29 mouse cellular contexts compared by ENCODE assay signal in the genomic region with DNA sequence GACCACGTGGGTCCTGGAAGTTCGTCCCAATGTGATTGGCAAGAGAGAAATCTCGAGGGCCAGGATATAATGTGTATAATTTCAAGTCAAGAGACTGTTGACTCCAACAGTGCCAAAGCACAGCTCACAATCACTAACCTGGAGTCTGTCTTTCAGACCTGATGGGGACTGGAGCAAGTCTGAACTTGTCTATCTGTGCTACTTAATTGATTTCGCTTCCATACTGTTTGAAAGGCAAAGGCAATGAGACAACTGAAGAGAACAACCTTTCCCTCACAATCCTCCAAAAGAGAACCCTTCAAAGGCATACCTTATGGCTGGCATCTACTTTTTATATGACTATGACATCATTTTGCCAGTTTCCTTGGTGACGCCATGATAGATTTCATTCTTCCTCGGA.
"Had no signal": no experiment of that assay in that cellular context is flagged by ENCODE, and none has a peak within 500 bp of the region (broad histone marks: within the 10 kb centered on the region; RNA-seq: fewer than 3 reads in every experiment).

No protein-coding gene starts in this region.

- DNase-seq: left cerebral cortex, postnatal 4 days; liver; liver, embryonic 13.5 days; liver, postnatal 0 days; lung, adult 18-20 months; lung, embryonic 14.5 days; lung, postnatal 10 days; lung, postnatal 14 days; lung, postnatal 36 days; lung, postnatal 4 days had no signal

- H3K4me3 ChIP-seq: left cerebral cortex, adult 2 months; limb, embryonic 10.5 days; limb, embryonic 12.5 days; limb, embryonic 13.5 days; limb, embryonic 15.5 days; liver, embryonic 12.5 days; liver, embryonic 13.5 days; liver, embryonic 15.5 days; lung, embryonic 15.5 days; megakaryocyte, embryonic 14.5 days; midbrain, embryonic 10.5 days; midbrain, embryonic 12.5 days; midbrain, embryonic 13.5 days; midbrain, embryonic 15.5 days; neural tube, embryonic 12.5 days had no signal

- H3K4me1 ChIP-seq: limb, embryonic 10.5 days; limb, embryonic 12.5 days; limb, embryonic 13.5 days; limb, embryonic 15.5 days; liver, embryonic 12.5 days; liver, embryonic 13.5 days; liver, embryonic 15.5 days; lung, embryonic 15.5 days; megakaryocyte, embryonic 14.5 days; midbrain, embryonic 10.5 days; midbrain, embryonic 12.5 days; midbrain, embryonic 13.5 days; midbrain, embryonic 15.5 days; neural tube, embryonic 12.5 days had no signal

- H3K27ac ChIP-seq: left cerebral cortex, adult 2 months; limb, embryonic 10.5 days; limb, embryonic 12.5 days; limb, embryonic 13.5 days; limb, embryonic 15.5 days; liver, embryonic 12.5 days; liver, embryonic 13.5 days; liver, embryonic 14.5 days; liver, embryonic 15.5 days; lung, embryonic 15.5 days; macrophage; midbrain, embryonic 10.5 days; midbrain, embryonic 12.5 days; midbrain, embryonic 13.5 days; midbrain, embryonic 15.5 days; neural tube, embryonic 12.5 days had no signal

- H3K36me3 ChIP-seq: limb, embryonic 10.5 days; limb, embryonic 12.5 days; limb, embryonic 13.5 days; limb, embryonic 15.5 days; liver, embryonic 12.5 days; liver, embryonic 13.5 days; liver, embryonic 15.5 days; lung, embryonic 15.5 days; midbrain, embryonic 10.5 days; midbrain, embryonic 12.5 days; midbrain, embryonic 13.5 days; midbrain, embryonic 15.5 days; neural tube, embryonic 12.5 days had no signal

- H3K4me2 ChIP-seq: limb, embryonic 12.5 days; limb, embryonic 13.5 days; limb, embryonic 15.5 days; liver, embryonic 11.5 days; liver, embryonic 12.5 days; liver, embryonic 13.5 days; liver, embryonic 15.5 days; lung, embryonic 14.5 days; lung, embryonic 15.5 days; midbrain, embryonic 12.5 days; midbrain, embryonic 13.5 days; midbrain, embryonic 15.5 days; neural tube, embryonic 12.5 days had no signal

- H3K9me3 ChIP-seq: limb, embryonic 10.5 days; limb, embryonic 12.5 days; limb, embryonic 15.5 days; liver, embryonic 13.5 days; lung, embryonic 15.5 days; midbrain, embryonic 10.5 days; midbrain, embryonic 13.5 days; neural tube, embryonic 12.5 days had no signal

- H3K9ac ChIP-seq: limb, embryonic 12.5 days; limb, embryonic 13.5 days; limb, embryonic 15.5 days; liver, embryonic 12.5 days; liver, embryonic 13.5 days; liver, embryonic 14.5 days; liver, embryonic 15.5 days; liver, postnatal 0 days; lung, embryonic 14.5 days; lung, embryonic 15.5 days; midbrain, embryonic 12.5 days; midbrain, embryonic 13.5 days; midbrain, embryonic 15.5 days; neural tube, embryonic 12.5 days had no signal

- ATAC-seq: liver, embryonic 12.5 days; liver, postnatal 0 days; lung, postnatal 0 days; midbrain, embryonic 13.5 days; midbrain, embryonic 15.5 days; midbrain, embryonic 16.5 days had no signal

- H3K27me3 ChIP-seq: limb, embryonic 12.5 days; limb, embryonic 13.5 days; limb, embryonic 15.5 days; liver, embryonic 12.5 days; liver, embryonic 13.5 days; liver, embryonic 15.5 days; lung, embryonic 15.5 days; megakaryocyte, embryonic 14.5 days; midbrain, embryonic 12.5 days; midbrain, embryonic 13.5 days; midbrain, embryonic 15.5 days; neural tube, embryonic 12.5 days had no signal
